Mouse (Mus musculus) bone marrow macrophage, adult 2 months (primary cell): ENCODE measurements around the gene Urgcp. TPM values are rescaled to one million over a fixed set of nuclear protein-coding genes. Genes with fewer than 3 reads are reported as not detected.
"Not testable (repeated sequence)": the region's sequence is repeated elsewhere in the genome, so short reads cannot be mapped to it uniquely, and the experiment has no call there.

Experiments used
- H3K27ac ChIP-seq: 2 replicates; pipeline ENCODE4 v1.5.1; 2012; ENCODE audit warnings: low read depth, low read length; ENCODE audit not compliant: insufficient read depth
- H3K4me1 ChIP-seq: 2 replicates; pipeline ENCODE4 v1.6.1; 2012; ENCODE audit warnings: low read length; ENCODE audit not compliant: control insufficient read depth, insufficient read depth
- H3K4me3 ChIP-seq: 2 replicates; pipeline ENCODE4 v1.5.1; 2012; ENCODE audit warnings: mild to moderate bottlenecking, low read length, moderate library complexity; ENCODE audit not compliant: insufficient read depth
- CTCF ChIP-seq: IDR thresholded peaks from 2 replicates; pipeline ENCODE4 v1.5.1; 2012; ENCODE audit warnings: low read depth, mild to moderate bottlenecking, low read length, moderate library complexity
- POLR2A ChIP-seq: IDR thresholded peaks from 2 replicates; pipeline ENCODE4 v1.6.1; 2012; ENCODE audit warnings: mild to moderate bottlenecking, low read depth, low read length, borderline replicate concordance
- polyA plus RNA-seq: library from polyadenylated mRNA; stranded (reverse); fragments of >200 nt; gene quantifications from 2 replicates; pipeline ENCODE4 v1.2.4, GENCODE M21; 2012; ENCODE audit not compliant: missing spikeins, insufficient read depth, insufficient read length

The Urgcp gene
- 9.8 and 17.3 TPM in 2 replicates for polyA plus RNA-seq

- Histone ChIP-seq H3K4me3 (peak within 1 kb of the TSS; percentile 87), H3K27ac (peak within 1 kb of the TSS; percentile 89), H3K4me1 (peaks cover 26% of the 10 kb centered on the region)
- TF ChIP-seq CTCF (no peak), POLR2A (peak; percentile 55)
Measured at GRCm38 (mm10) chr11:5761820-5762632, at the start of gene Urgcp. Gene Urgcp (minus strand): TSS chr11:5762376.

- H3K4me1 ChIP-seq, H3K4me3 ChIP-seq, H3K27ac ChIP-seq: not testable (repeated sequence)
Measured at GRCm38 (mm10) chr11:5809487-5809886, 47.3 kb upstream of the Urgcp start.

- no peak overlapping the region for H3K4me3 ChIP-seq
- TF ChIP-seq POLR2A = no peak
- no peak for TF ChIP-seq CTCF
- no peak overlapping the region for H3K27ac ChIP-seq
- peaks cover under 1% of the 10 kb centered on the region; the same call in 1 of the 2 replicates for H3K4me1 ChIP-seq
Measured at GRCm38 (mm10) chr11:5807956-5808355, 45.8 kb upstream of the Urgcp start.

- H3K4me3 ChIP-seq = no peak overlapping the region
- TF ChIP-seq CTCF (no peak), POLR2A (no peak)
- H3K4me1 ChIP-seq = peaks cover 13% of the 10 kb centered on the region
- H3K27ac ChIP-seq = no peak overlapping the region
Measured at GRCm38 (mm10) chr11:5805711-5806110, 43.5 kb upstream of the Urgcp start.

- Histone ChIP-seq H3K27ac (no peak overlapping the region), H3K4me3 (no peak overlapping the region), H3K4me1 (peaks cover 13% of the 10 kb centered on the region)
- no peak for TF ChIP-seq POLR2A
- TF ChIP-seq CTCF = no peak
Measured at GRCm38 (mm10) chr11:5804174-5804573, 42.0 kb upstream of the Urgcp start.

- TF ChIP-seq CTCF = no peak
- H3K27ac ChIP-seq = no peak within 1 kb of the TSS
- no peak within 1 kb of the TSS for H3K4me3 ChIP-seq
- H3K4me1 ChIP-seq = peaks cover 13% of the 10 kb centered on the region
Measured at GRCm38 (mm10) chr11:5803551-5803981, 41.4 kb upstream of the Urgcp start, which contains the start of gene Pgam2. Gene Pgam2 (minus strand): TSS chr11:5803733.

- Histone ChIP-seq H3K4me1 (peaks cover 13% of the 10 kb centered on the region), H3K4me3 (no peak overlapping the region), H3K27ac (no peak overlapping the region)
- no peak for TF ChIP-seq POLR2A
- no peak for TF ChIP-seq CTCF
Measured at GRCm38 (mm10) chr11:5802457-5803217, 40.5 kb upstream of the Urgcp start.

- no peak overlapping the region for H3K27ac ChIP-seq
Measured at GRCm38 (mm10) chr11:5802005-5802404, 39.8 kb upstream of the Urgcp start.

GRCm38 (mm10) chr11:5801511-5801910 is 39.3 kb upstream of the Urgcp start:
- no peak for TF ChIP-seq POLR2A
- no peak for TF ChIP-seq CTCF
- H3K4me1 ChIP-seq = peaks cover 13% of the 10 kb centered on the region

More at GRCm38 (mm10) chr11:5802005-5802404, 39.8 kb upstream of the Urgcp start:
- H3K4me1 ChIP-seq = peaks cover 13% of the 10 kb centered on the region
- TF ChIP-seq POLR2A = no peak
- TF ChIP-seq CTCF = no peak
- no peak overlapping the region for H3K4me3 ChIP-seq

More at GRCm38 (mm10) chr11:5801511-5801910, 39.3 kb upstream of the Urgcp start:
- Histone ChIP-seq H3K4me3 (no peak overlapping the region), H3K27ac (no peak overlapping the region)
